Mouse (Mus musculus): ENCODE measurements at regions not wholly inside any gene's neighbourhood (a gene's known extent, or its start where the extent isn't known, plus 50 kb on each side); places are given as distances from the start of the nearest gene placed in this dataset.
A peak's percentile ranks its signal among the peaks of the same experiment; 100 is the strongest.

DNA sequence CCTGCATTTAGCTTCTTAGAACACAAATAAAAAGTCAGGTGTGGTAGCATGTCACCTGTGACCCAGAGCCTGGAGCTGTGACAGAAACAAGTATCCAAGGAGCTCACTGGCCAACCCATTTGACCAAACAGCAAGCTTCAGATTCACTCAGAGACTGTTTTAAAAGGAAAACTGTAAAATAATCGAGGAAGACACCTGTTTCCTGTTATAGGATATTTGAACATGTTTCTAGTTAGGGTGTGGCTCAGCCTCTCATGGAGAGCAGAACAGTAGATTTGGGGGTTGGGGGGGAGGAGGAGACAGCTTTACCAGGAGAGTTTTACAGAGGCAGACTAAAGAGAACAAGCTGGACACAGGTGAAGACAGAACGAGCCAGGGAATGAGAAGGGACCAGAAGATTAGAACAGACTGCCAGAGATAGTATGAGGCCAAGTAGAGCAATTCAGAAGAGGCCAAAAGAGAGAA is 230.6 kb downstream of the Cd47 start:
- H3K4me3 ChIP-seq (ENCODE audit: low read depth, low read length) = no peak overlapping the region
- TF ChIP-seq POLR2A (IDR thresholded peaks at IDR 0.05; ENCODE audit: low read depth, low read length) (no peak), CTCF (IDR thresholded peaks at IDR 0.05; ENCODE audit: extremely low read depth, insufficient read length, insufficient replicate concordance, low read depth, low read length) (no peak)
- H3K27me3 ChIP-seq (ENCODE audit: control insufficient read depth, insufficient read depth, low read length) = no peaks in the 10 kb centered on the region
- no peaks in the 10 kb centered on the region for H3K4me1 ChIP-seq (ENCODE audit: control insufficient read depth, insufficient read depth, insufficient read length, low read length)
- 12% methylated on average over 2 of the region's 2 CpGs for WGBS
- H3K36me3 ChIP-seq (ENCODE audit: control insufficient read depth, insufficient read depth, low read length) = no peaks in the 10 kb centered on the region
- no peak overlapping the region for H3K27ac ChIP-seq (ENCODE audit: insufficient read depth, low read depth, low read length)

DNA sequence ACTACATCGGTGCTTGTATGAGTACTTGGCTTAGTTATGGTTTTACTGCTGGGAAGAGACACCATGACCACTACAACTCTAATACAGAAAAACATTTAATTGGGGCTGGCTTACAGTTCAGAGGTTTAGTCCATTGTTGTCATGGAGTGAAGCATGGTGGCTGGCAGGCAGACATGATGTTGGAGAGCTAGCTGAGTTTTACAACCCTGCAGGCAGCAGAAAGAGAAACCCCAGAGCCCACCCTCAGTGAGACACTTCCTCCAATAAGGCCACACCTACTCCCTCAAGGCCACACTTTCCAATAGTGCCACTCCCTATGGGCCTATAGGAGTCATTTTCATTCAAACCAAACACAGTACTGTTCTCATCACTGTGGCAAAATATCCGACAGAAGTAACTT is 232.5 kb downstream of the Cd47 start:
- H3K4me1 ChIP-seq (ENCODE audit: control insufficient read depth, insufficient read depth, insufficient read length, low read length) = no peaks in the 10 kb centered on the region
- H3K4me3 ChIP-seq (ENCODE audit: low read depth, low read length) = no peak overlapping the region
- TF ChIP-seq CTCF (IDR thresholded peaks at IDR 0.05; ENCODE audit: extremely low read depth, insufficient read length, insufficient replicate concordance, low read depth, low read length) (no peak), POLR2A (IDR thresholded peaks at IDR 0.05; ENCODE audit: low read depth, low read length) (no peak)
- no peak overlapping the region for H3K27ac ChIP-seq (ENCODE audit: insufficient read depth, low read depth, low read length)
- no peaks in the 10 kb centered on the region for H3K27me3 ChIP-seq (ENCODE audit: control insufficient read depth, insufficient read depth, low read length)
- no peaks in the 10 kb centered on the region for H3K36me3 ChIP-seq (ENCODE audit: control insufficient read depth, insufficient read depth, low read length)
- 82% methylated on average over 2 of the region's 2 CpGs for WGBS

DNA sequence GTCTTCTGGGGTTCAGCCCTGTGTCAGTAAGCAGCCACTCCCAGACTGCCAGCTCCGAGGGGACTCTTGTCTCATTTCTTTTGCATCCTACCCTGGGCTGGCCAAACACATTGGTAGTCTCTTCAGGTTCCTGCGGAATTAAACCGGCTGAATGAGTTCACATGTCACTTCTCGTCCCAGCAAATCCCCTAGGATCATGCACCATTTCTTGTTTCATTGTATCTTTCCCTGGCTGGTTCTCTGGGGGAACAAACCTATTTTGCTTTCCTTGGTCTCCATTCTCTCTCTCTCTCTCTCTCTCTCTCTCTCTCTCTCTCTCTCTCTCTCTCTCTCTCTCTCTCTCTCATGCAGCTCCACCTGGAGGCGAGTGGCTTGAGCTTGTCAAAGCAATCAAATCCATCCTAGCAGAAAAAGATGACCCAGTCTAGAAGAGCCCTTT is 236.0 kb downstream of the Cd47 start:
- Histone ChIP-seq H3K27ac (ENCODE audit: insufficient read depth, low read depth, low read length) (no peak overlapping the region), H3K27me3 (ENCODE audit: control insufficient read depth, insufficient read depth, low read length) (no peaks in the 10 kb centered on the region), H3K4me3 (ENCODE audit: low read depth, low read length) (no peak overlapping the region), H3K36me3 (ENCODE audit: control insufficient read depth, insufficient read depth, low read length) (no peaks in the 10 kb centered on the region), H3K4me1 (ENCODE audit: control insufficient read depth, insufficient read depth, insufficient read length, low read length) (no peaks in the 10 kb centered on the region)
- TF ChIP-seq POLR2A (IDR thresholded peaks at IDR 0.05; ENCODE audit: low read depth, low read length) (no peak), CTCF (IDR thresholded peaks at IDR 0.05; ENCODE audit: extremely low read depth, insufficient read length, insufficient replicate concordance, low read depth, low read length) (no peak)
- WGBS = 40% methylated on average over 5 of the region's 5 CpGs

DNA sequence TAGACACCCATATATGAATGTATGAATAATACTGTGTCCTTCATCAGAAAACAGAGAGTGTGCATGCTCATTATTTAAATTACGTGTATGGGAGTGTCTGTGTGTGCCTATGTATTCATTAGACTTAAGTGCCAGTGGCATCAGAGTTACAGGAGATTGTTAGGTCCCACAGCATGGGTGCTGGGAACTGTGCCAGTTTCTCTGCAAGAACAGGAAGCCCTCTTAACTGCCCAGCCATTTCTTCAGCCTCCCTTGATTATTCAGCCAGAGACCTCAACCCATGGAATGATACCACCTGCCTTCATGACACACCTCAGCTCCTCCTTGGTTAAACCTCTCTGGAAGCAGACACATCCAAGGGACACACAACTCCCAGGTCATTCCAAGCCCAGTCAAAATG is 243.8 kb downstream of the Cd47 start:
- no peaks in the 10 kb centered on the region for H3K27me3 ChIP-seq (ENCODE audit: control insufficient read depth, insufficient read depth, low read length)
- peaks cover 6% of the 10 kb centered on the region; the same call in 1 of the 2 replicates for H3K4me1 ChIP-seq (ENCODE audit: control insufficient read depth, insufficient read depth, insufficient read length, low read length)
- 86% methylated on average over 1 of the region's 1 CpGs for WGBS
- no peak for TF ChIP-seq POLR2A (IDR thresholded peaks at IDR 0.05; ENCODE audit: low read depth, low read length)
- no peak for TF ChIP-seq CTCF (IDR thresholded peaks at IDR 0.05; ENCODE audit: extremely low read depth, insufficient read length, insufficient replicate concordance, low read depth, low read length)
- no peaks in the 10 kb centered on the region for H3K36me3 ChIP-seq (ENCODE audit: control insufficient read depth, insufficient read depth, low read length)
- no peak overlapping the region for H3K27ac ChIP-seq (ENCODE audit: insufficient read depth, low read depth, low read length)
- H3K4me3 ChIP-seq (ENCODE audit: low read depth, low read length) = no peak overlapping the region

DNA sequence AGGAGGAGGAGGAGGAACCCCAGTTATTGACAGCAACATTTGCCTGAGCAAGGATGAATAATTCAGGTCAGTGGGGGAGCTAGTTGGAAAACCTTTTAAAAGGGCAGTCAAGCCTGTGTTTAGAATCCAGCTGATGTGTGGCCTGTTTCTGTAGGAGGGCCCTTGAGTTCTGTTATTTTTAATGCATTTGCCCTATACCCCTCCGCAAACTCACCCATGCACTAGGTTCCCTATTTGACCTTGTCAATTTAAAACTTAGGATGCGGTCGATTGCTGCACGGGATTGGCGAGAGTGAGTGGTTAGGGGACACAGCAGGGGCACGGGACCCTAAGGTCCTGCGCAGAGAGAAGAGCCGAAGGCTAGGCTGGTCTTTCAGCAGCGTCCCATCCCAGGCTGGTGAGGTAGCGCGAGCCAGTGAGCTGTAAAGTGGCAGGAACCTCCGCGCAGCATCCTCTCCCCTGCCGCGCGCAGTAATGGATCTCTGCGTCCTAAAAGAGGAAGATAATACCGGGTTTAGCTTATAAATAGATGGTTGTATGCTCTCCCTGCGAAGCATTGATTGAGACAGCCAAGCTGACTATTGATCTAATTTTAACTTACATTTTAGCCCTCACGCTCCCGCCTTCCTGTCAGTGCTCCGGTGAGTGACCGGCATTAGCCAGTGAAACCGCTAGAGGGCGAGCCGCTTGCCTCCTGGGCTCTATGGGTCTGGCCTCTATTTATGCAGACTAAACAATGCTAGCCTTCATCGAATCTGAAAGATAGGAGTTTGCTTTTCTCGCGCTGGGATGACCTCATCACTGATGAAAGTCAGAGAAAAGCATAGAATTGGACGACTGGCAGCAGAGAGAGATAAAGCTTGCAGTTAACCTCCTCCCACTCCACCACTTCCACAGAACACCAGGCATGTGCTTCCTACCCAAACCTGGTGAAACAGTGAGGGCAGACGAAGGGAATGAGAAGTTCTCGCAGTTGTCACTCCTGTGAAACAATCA is 245.5 kb downstream of the Cd47 start:
- TF ChIP-seq CTCF (IDR thresholded peaks at IDR 0.05; ENCODE audit: extremely low read depth, insufficient read length, insufficient replicate concordance, low read depth, low read length) = peak; percentile 94; the same call in 1 of the 2 replicates
- TF ChIP-seq POLR2A (IDR thresholded peaks at IDR 0.05; ENCODE audit: low read depth, low read length) = no peak
- 10% methylated on average over 32 of the region's 32 CpGs for WGBS
- Histone ChIP-seq H3K4me1 (ENCODE audit: control insufficient read depth, insufficient read depth, insufficient read length, low read length) (peaks cover 6% of the 10 kb centered on the region; the same call in 1 of the 2 replicates), H3K4me3 (ENCODE audit: low read depth, low read length) (peak overlapping the region; percentile 41), H3K27ac (ENCODE audit: insufficient read depth, low read depth, low read length) (no peak overlapping the region), H3K27me3 (ENCODE audit: control insufficient read depth, insufficient read depth, low read length) (no peaks in the 10 kb centered on the region), H3K36me3 (ENCODE audit: control insufficient read depth, insufficient read depth, low read length) (no peaks in the 10 kb centered on the region)

DNA sequence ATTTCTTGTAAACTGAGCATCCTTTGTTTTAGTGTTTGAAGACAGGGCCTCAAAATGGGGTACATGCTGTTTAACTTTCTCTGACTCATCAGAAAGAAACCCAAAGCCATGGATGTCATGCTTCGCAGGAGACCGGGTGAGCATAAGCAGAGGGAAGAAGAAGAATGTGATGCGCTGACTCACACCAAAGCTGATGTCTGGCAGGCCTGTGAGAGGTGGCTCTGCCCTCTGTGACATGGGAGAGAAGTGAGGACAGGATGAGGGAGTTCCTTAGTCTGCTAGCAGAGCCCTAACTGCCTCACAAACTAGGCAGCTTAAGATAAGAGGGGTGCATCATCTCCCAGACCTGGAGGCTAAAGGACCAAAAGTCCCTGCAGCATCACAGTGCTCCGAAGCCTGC is 263.2 kb downstream of the Cd47 start:
- Histone ChIP-seq H3K4me3 (ENCODE audit: low read depth, low read length) (no peak overlapping the region), H3K4me1 (ENCODE audit: control insufficient read depth, insufficient read depth, insufficient read length, low read length) (no peaks in the 10 kb centered on the region), H3K27ac (ENCODE audit: insufficient read depth, low read depth, low read length) (no peak overlapping the region), H3K27me3 (ENCODE audit: control insufficient read depth, insufficient read depth, low read length) (no peaks in the 10 kb centered on the region), H3K36me3 (ENCODE audit: control insufficient read depth, insufficient read depth, low read length) (no peaks in the 10 kb centered on the region)
- TF ChIP-seq POLR2A (IDR thresholded peaks at IDR 0.05; ENCODE audit: low read depth, low read length) = no peak
- TF ChIP-seq CTCF (IDR thresholded peaks at IDR 0.05; ENCODE audit: extremely low read depth, insufficient read length, insufficient replicate concordance, low read depth, low read length) = no peak
- WGBS = 77% methylated on average over 4 of the region's 4 CpGs

DNA sequence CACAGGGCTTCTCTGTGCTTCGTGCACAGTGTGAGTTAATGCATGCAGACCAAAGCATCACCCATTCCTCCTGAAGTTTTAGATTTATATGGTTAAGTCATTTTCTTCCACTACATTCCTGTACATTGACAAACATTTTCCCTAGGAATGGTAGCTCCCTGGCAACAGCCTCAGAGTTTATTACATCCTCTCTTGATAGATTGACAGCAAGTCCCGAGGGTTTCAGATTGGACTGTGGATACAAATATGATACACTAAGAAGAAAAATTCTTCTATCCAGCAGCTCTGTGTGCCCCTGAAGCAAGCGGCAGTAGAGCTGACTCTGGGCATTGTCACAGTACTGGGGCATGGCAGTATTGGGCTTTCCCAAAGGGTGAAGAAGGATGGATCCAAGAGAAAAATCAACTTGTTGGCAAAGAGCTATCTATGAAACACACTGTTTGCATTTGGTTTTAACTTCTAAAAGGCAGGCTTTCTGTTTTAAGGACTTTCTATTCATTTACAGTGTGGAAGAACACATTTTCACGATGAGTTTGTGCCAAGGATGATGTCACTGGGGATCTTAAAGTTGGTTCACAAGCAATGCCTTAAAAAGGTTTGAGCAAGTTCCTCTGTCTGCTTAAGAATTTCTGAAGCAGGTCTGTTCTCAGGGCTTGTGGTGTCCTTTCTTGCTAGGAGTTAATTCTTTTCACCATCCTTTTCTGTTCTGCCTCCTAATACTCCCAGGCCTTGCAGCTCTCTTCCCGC is 265.2 kb downstream of the Cd47 start:
- WGBS = 75% methylated on average over 5 of the region's 5 CpGs
- Histone ChIP-seq H3K27me3 (ENCODE audit: control insufficient read depth, insufficient read depth, low read length) (no peaks in the 10 kb centered on the region), H3K36me3 (ENCODE audit: control insufficient read depth, insufficient read depth, low read length) (no peaks in the 10 kb centered on the region), H3K4me3 (ENCODE audit: low read depth, low read length) (no peak overlapping the region), H3K4me1 (ENCODE audit: control insufficient read depth, insufficient read depth, insufficient read length, low read length) (no peaks in the 10 kb centered on the region), H3K27ac (ENCODE audit: insufficient read depth, low read depth, low read length) (no peak overlapping the region)
- no peak for TF ChIP-seq CTCF (IDR thresholded peaks at IDR 0.05; ENCODE audit: extremely low read depth, insufficient read length, insufficient replicate concordance, low read depth, low read length)
